Mouse (Mus musculus): Measurements from ENCODE around the gene Gimd1.

Gene Gimd1

GRCm38 (mm10) chr3:132629601-132630239, at the start of gene Gimd1:
Gene Gimd1, plus strand, starts transcription at chr3:132629820.
- in situ Hi-C loops (cut with MboI, MseI): no loop called here

DNA sequence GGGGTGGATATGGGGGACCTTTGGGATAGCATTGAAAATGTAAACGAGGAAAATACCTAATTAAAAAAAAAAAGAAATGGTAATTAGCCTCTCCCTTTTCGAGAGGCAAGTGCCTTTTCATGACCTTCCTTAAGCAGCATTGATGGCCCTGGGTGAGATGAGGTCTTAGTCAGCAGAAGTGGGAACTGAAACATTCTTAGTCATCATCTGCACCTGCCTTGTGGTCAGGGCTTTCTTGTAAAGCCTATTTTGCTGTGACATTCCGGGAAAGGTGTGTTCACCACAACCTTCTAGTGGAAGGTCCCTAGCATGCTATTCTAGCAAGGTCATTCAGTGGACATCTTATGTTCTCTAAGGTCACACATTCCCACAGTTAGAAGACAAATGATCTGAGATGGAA, 48.4 kb upstream of the Gimd1 start:
- in situ Hi-C loops (cut with MboI, MseI): no loop called here

GRCm38 (mm10) chr3:132582339-132582738, 47.3 kb upstream of the Gimd1 start:
- in situ Hi-C loops (cut with MboI, MseI): no loop called here

DNA sequence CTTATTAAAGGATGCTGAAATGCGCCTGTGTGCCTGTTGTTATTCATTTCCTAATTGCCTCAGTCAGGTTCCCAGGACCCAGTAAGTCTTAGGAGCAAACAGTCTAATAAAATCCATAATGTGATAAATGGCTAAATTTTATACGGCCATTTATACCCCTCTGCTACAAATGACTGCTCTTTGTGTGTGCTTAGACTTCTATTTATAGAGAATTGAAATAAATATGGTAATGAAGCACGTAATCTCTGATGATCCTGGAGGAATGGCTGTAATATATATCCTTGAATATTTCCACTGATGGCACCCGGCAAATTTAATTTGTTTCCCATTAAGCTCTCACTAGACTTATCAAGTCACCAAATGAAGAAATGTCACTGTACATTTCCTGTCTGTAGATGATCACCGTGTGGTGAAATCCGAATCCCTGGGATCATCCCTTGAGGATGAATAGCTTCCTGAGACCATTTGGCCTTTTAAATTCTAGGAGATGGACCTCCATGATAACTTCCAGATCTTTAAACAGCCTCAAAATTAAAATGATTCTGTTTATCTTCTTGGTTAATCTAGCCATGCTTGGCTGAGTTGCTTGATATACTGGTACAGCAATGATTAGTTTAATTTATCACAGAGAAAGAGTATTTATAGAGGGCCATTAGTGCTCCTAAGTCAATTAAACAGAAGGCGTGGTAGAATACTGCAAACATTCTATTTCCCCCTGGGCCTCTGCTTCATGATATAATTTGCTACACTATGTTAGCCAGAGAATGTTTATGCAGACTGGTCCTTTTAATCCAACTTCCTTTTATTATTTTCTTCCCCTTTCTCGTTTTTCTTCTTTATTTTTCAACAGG, 44.3 kb upstream of the Gimd1 start:
- in situ Hi-C loops (cut with MboI, MseI): no loop called here

DNA sequence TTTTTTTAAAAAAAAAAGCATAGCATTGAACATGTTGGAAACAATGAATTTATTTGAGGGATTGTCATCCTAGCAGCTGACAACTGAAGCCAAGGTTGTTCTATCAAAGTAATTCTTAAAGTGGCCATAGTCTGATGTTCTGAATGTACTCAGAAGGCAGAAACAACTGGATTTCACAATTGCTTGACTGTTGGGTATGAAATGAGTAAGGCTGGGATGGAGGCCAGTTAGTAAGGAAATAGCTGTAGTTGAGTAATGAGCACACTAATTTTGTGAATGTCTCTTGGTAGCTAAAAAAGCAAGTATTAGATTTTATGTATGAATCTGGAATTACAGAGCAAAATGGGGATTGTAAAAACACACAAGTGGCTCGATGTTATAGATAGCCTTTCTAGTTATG, 41.5 kb upstream of the Gimd1 start:
- in situ Hi-C loops (cut with MboI, MseI): no loop called here

- in situ Hi-C loops (cut with MboI, MseI): no loop called here
Observed at GRCm38 (mm10) chr3:132590010-132590409, 39.6 kb upstream of the Gimd1 start.

DNA sequence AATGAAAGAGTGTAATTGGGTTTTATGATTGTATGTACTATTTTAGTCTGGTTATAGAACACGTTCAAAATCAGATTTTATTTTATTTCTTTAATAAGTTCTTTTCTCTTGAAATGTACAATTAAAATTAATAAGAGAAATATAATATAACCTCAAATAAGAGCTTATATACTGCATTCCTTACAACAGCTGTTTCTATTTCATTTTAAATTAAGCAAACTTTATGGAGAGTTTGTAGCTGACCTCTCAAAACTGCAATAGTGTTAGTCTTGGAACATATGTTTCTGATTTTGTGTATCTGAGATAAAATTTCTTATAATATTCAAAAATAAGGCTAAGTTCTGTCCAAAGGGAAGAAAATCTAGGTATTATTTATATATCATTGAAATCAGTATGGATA, 39.0 kb upstream of the Gimd1 start:
- in situ Hi-C loops (cut with MboI, MseI): no loop called here

- in situ Hi-C loops (cut with MboI, MseI): no loop called here
Observed at GRCm38 (mm10) chr3:132628741-132629140, 879 bp upstream of the Gimd1 start.

- in situ Hi-C loops (cut with MboI, MseI): no loop called here
Observed at GRCm38 (mm10) chr3:132633261-132633660, 3.6 kb downstream of the Gimd1 start.

DNA sequence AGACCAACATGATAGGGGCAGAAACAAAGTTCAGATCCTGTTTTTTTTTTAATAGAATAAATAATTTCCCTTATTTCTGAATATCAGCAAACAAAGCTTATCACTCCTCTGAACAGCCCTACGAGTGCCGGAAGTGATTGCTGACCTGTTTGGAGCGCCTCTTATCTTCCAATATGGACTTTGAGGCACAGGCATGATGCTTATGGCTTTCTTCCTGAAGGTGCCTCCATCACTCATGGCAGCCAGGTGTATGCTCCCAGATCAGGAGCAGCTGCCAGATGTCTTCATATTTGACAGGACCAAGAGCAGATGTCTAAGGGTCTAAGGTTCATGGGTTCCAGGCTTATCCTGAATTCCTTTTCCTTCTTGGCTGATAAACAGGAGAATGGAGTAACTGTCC, 7.5 kb downstream of the Gimd1 start:
- in situ Hi-C loops (cut with MboI, MseI): no loop called here

DNA sequence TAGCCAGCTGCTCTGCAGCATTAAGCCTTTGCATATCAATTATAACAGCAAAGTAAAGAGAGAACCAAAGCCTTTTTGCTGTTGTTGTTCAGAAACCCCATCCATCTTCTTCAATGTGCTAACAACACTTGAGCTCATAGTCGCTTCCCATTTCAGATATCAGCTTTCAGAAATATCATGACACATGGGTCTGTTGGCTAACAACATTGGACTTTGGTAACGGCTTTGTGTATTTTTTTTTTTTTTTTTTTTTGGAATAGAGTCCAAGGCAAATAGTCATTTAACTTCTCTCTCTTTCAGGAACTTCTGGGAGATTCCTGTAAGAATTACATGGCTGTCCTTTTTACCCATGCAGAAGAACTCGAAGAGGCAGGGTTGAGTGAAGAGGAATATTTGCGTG, 14.5 kb downstream of the Gimd1 start:
- in situ Hi-C loops (cut with MboI, MseI): no loop called here

DNA sequence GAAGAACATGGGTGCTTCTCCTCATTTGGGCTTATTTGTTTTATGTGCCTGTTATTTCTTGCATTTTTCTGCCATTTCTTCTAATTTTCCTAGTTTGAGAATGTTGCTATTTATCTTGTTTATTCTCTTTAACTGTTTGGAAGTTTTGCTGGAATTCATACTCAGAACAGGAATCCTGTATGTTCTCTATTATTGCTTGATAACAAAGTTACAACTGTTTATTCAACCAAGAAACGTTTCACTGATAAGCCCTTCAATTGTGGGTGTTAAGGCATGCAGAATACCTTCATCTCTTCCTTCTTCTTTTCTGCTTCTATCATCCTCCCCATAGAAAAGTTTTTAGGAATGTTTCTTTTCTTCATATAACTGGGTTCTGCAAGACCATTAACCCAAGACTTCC, 17.2 kb downstream of the Gimd1 start:
- in situ Hi-C loops (cut with MboI, MseI): no loop called here

- in situ Hi-C loops (cut with MboI, MseI): no loop called here
Observed at GRCm38 (mm10) chr3:132649368-132649767, 19.7 kb downstream of the Gimd1 start.

DNA sequence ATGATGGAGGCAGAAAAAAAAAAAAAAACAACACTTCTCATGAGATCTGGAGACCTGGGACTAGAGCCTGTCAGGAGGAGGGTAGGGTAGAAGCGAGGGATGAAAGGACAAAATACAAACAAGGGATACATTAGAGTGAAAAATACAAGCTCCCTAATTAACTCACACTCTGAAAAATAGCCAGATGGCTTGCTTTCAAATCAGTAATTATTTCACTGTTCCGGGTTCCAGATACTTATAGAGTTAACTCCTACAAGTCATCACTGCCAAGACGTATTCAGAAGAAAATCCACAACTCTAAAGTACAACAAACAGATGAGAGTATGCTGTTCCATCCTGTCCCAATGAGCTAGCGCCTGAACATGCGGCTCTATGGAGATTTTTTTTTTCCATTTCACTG, 20.6 kb downstream of the Gimd1 start:
- in situ Hi-C loops (cut with MboI, MseI): no loop called here

- in situ Hi-C loops (cut with MboI, MseI): no loop called here
Observed at GRCm38 (mm10) chr3:132651776-132652175, 22.2 kb downstream of the Gimd1 start.

DNA sequence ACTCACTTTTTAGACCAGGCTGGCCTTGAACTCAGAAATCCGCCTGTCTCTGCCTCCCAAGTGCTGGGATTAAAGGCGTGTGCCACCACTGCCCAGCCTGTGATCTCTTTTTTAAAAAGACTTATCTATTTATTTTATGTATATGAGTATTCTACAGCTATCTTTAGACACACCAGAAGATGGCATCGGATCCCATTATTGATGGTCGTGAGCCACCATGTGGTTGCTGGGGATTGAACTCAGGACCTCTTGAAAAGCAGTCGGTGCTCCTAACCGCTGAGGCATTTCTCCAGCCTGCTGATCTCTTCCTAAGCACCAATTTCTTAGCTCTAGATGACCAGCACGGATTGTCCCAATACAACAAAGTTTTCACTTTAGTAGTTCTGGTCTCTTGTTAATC, 24.3 kb downstream of the Gimd1 start:
- in situ Hi-C loops (cut with MboI, MseI): no loop called here

- in situ Hi-C loops (cut with MboI, MseI): no loop called here
Observed at GRCm38 (mm10) chr3:132655955-132656354, 26.3 kb downstream of the Gimd1 start.

GRCm38 (mm10) chr3:132677494-132677893, 47.9 kb downstream of the Gimd1 start:
- in situ Hi-C loops (cut with MboI, MseI): loop anchor here (25.0 kb wide), 2 partner anchors 1190 to 1315 kb away; partner anchors contain the start of gene Sgms2

- in situ Hi-C loops (cut with MboI, MseI): loop anchor here (25.0 kb wide), 2 partner anchors 1196 to 1321 kb away; partner anchors contain the start of gene Sgms2
Observed at GRCm38 (mm10) chr3:132683447-132684230, 54.0 kb downstream of the Gimd1 start, which contains the start of gene Tbck. Gene Tbck, plus strand, starts transcription at chr3:132684144.

- in situ Hi-C loops (cut with MboI, MseI): loop anchor here (25.0 kb wide), 2 partner anchors 1197 to 1322 kb away; partner anchors contain the start of gene Sgms2
Observed at GRCm38 (mm10) chr3:132684231-132684928, 54.8 kb downstream of the Gimd1 start, which contains the start of gene Aimp1. Gene Aimp1, minus strand, starts transcription at chr3:132684370.

Data from T-helper 1 cell (primary cell).